In genomic region chr7:141981237-141981636, GRCm38 (mm10) we compare ENCODE assay signal across 33 mouse cellular contexts. TPM values are rescaled to one million over a fixed set of nuclear protein-coding genes. Genes with fewer than 3 reads are reported as not detected.
"Had no signal": no experiment of that assay in that cellular context is flagged by ENCODE, and none has a peak within 500 bp of the region (broad histone marks: within the 10 kb centered on the region; RNA-seq: fewer than 3 reads in every experiment).

No protein-coding gene starts in this region.

- H3K36me3 ChIP-seq: limb, embryonic 10.5 days; limb, embryonic 12.5 days; limb, embryonic 13.5 days; limb, embryonic 15.5 days; liver, embryonic 12.5 days; liver, embryonic 13.5 days; liver, embryonic 15.5 days; lung, embryonic 15.5 days had no signal

- H3K27ac ChIP-seq: limb, embryonic 10.5 days; limb, embryonic 12.5 days; limb, embryonic 13.5 days; limb, embryonic 15.5 days; liver, embryonic 12.5 days; liver, embryonic 13.5 days; liver, embryonic 14.5 days; liver, embryonic 15.5 days; lung, embryonic 15.5 days; macrophage; midbrain, embryonic 10.5 days; midbrain, embryonic 12.5 days; midbrain, embryonic 13.5 days; midbrain, embryonic 15.5 days; neural tube, embryonic 12.5 days had no signal

- H3K4me2 ChIP-seq: limb, embryonic 12.5 days; limb, embryonic 13.5 days; limb, embryonic 15.5 days; liver, embryonic 11.5 days; liver, embryonic 12.5 days; liver, embryonic 13.5 days; liver, embryonic 15.5 days; lung, embryonic 14.5 days; lung, embryonic 15.5 days; midbrain, embryonic 11.5 days; midbrain, embryonic 12.5 days; midbrain, embryonic 13.5 days; midbrain, embryonic 15.5 days; neural tube, embryonic 12.5 days had no signal

- H3K4me3 ChIP-seq: limb, embryonic 10.5 days; limb, embryonic 12.5 days; limb, embryonic 13.5 days; limb, embryonic 15.5 days; liver, embryonic 12.5 days; liver, embryonic 13.5 days; liver, embryonic 15.5 days; lung, embryonic 15.5 days; megakaryocyte, embryonic 14.5 days; midbrain, embryonic 10.5 days; midbrain, embryonic 12.5 days; midbrain, embryonic 13.5 days; midbrain, embryonic 15.5 days; myocyte; neural tube, embryonic 12.5 days had no signal

- H3K9ac ChIP-seq: limb, embryonic 12.5 days; limb, embryonic 13.5 days; limb, embryonic 15.5 days; liver, embryonic 12.5 days; liver, embryonic 13.5 days; liver, embryonic 14.5 days; liver, embryonic 15.5 days; liver, postnatal 0 days; lung, embryonic 14.5 days; lung, embryonic 15.5 days; midbrain, embryonic 12.5 days; midbrain, embryonic 13.5 days; midbrain, embryonic 15.5 days; neural tube, embryonic 12.5 days had no signal

- H3K27me3 ChIP-seq: limb, embryonic 12.5 days; limb, embryonic 13.5 days; limb, embryonic 15.5 days; liver, embryonic 12.5 days; liver, embryonic 13.5 days; liver, embryonic 15.5 days; lung, embryonic 15.5 days; midbrain, embryonic 12.5 days; midbrain, embryonic 13.5 days; midbrain, embryonic 15.5 days; neural tube, embryonic 12.5 days had no signal

- H3K4me1 ChIP-seq: limb, embryonic 10.5 days; limb, embryonic 12.5 days; limb, embryonic 13.5 days; limb, embryonic 15.5 days; liver, embryonic 12.5 days; liver, embryonic 13.5 days; liver, embryonic 15.5 days; lung, embryonic 15.5 days; neural tube, embryonic 12.5 days had no signal

- H3K9me3 ChIP-seq: limb, embryonic 10.5 days; limb, embryonic 12.5 days; limb, embryonic 13.5 days; limb, embryonic 15.5 days; liver, embryonic 12.5 days; liver, embryonic 13.5 days; liver, embryonic 15.5 days; lung, embryonic 15.5 days; megakaryocyte, embryonic 14.5 days; midbrain, embryonic 10.5 days; midbrain, embryonic 12.5 days; midbrain, embryonic 13.5 days; midbrain, embryonic 15.5 days; neural tube, embryonic 12.5 days had no signal

- DNase-seq: left cerebral cortex, postnatal 4 days; liver; liver, embryonic 13.5 days; liver, postnatal 0 days; lung, adult 18-20 months; lung, adult 2 months; lung, embryonic 14.5 days; lung, postnatal 10 days; lung, postnatal 14 days; lung, postnatal 36 days; lung, postnatal 4 days; midbrain, embryonic 14.5 days had no signal

RNA-seq across cellular contexts. Expression of gene Brsk2, which starts 31.7 kb away (rescaled TPM):
- total RNA-seq: megakaryocyte, adult 5-6 weeks; monocyte, adult 5-6 weeks had no signal
- polyA plus RNA-seq: liver, adult 2 months; macrophage had no signal
